Mouse (Mus musculus) retina, embryonic 14.5 days (tissue): ENCODE results near the gene Zic5.

Source experiments
- DNase-seq: peaks from one replicate; pipeline ENCODE4 v3.0.0-alpha.2; 2015; ENCODE audit warnings: low spot score

Gene Zic5

DNA sequence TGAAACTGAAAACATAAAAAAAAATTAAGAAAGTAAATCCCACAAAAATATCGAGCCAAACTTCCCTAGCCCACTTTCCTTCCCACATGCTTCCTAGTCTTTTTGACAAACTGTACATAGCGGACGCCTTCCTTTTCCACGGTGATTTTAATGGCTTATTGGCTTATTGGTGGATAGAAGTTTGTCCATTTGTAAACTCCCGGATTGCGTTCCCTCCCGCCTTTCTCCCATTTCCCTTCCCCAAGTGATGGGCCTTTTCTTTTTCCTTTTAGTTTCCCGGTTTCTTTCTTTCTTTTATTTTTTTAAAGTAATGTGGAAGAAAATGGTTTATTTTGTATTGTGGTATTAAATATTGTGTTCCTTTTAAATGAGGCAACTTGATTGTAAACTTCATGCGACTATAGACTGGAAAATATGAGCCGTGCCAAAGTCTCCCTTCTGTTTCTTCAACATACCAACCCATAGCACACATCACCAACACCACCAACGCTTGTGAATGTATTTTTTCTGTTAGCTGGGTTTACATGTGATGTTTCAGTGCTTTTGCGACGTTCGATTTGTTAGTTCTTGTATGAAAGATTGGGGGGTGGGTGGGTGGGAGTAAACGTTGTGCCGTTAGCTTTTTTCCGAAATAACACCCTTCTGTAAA, 14.1 kb upstream of the Zic5 start:
- peak; percentile 44 for DNase-seq

DNA sequence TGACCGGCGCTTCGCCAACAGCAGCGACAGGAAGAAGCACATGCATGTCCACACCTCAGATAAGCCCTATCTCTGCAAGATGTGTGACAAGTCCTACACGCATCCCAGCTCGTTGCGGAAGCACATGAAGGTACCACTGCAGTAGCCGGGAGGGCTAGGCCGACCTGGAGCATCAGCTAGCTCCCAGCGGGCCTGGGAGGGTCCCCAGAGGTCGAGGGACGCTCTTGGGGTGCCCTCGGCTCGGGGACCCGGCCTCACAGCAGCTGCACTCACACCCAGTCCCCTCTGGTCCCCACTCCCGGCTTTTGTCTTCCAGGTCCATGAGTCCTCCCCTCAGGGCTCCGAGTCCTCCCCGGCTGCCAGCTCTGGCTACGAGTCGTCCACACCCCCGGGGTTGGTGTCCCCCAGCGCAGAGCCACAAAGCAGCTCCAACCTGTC, 13.1 kb upstream of the Zic5 start:
- DNase-seq: peak; percentile 68

DNA sequence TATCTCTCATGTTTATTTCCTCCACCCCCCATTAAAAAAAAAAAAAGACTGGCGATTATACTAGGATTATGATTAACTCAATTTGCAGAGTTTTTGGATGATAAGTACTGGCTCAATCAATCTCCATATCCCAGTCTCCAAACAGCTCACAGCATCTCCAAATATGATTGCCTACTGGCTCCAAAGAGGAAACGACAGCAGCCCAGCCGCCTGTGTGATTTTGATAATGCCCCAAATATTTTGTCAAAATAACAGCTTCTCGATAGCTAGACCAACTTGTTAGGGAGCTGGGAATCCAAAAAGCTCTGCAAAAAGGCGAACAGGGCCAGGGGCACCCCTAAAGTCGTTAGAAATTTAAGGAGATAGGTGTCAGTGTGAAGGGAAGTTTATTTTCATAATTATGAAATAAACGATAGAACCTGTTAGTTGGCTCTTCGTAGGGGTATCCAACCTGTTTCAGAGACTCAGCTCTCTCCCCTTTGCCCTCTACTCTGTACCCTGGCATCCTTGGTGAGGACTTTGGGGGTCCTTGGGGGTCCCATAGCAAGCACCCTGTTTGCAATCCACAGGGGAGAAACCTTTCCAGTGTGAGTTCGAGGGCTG, 12.6 kb upstream of the Zic5 start:
- DNase-seq: peak; percentile 29

DNA sequence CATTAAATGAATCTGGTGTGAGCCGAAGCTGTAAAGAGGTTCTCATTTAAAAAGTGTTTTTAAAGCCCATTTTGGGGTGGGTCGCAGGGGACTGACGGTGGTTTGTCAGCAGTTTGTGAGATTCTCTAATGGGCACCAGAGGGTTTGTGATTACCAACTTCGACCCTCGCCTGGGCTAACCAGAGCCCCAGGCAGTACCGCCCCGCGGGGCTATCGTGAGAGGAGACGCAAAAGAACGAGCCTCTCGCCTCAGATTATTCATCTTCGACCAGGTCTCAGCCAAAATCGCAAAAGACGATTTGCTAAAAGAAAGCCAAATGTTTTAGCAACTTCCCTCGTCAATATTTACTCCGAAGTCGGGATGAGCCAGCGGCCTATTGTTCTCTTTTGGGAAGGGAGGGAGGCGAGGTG, 11.8 kb upstream of the Zic5 start:
- peak; percentile 47 for DNase-seq

DNA sequence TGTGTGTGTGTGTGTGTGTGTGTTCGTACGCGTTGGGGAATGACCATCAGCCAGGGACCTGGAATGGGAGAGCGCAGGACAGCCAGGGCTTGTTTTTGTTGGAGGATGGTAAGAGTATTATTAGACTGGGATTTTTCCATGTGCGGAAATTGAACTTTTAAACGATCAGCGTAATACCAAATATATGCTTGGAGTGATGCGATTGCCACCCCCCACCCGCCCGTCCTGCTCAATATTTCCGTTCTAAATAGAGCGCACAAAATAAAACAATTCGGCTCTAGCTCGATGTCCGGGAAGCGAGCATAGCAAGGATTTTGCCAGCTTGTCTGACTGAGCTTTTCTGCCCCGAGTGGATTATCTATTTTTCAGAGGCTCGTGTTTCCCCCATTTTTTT, 11.3 kb upstream of the Zic5 start:
- peak; percentile 23 for DNase-seq

DNA sequence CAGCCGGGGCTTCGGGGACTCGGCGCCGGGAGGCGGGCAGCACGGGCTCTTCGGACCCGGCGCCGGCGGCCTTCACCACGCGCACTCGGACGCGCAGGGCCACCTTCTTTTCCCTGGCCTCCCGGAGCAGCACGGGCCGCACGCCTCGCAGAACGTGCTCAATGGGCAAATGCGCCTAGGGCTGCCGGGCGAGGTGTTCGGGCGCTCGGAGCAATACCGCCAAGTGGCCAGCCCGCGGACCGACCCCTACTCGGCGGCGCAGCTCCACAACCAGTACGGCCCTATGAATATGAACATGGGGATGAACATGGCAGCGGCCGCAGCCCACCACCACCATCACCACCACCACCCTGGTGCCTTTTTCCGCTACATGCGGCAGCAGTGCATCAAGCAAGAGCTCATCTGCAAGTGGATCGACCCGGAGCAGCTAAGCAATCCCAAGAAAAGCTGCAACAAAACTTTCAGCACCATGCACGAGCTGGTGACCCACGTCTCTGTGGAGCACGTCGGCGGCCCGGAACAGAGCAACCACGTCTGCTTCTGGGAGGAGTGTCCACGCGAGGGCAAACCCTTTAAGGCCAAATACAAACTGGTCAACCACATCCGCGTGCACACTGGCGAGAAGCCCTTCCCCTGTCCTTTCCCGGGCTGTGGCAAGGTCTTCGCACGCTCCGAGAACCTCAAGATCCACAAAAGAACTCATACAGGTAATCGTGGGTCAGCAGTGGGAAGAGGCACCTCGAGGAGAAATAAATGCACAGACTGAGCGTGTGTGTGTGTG, 10.8 kb upstream of the Zic5 start:
- DNase-seq: peak; percentile 46

DNA sequence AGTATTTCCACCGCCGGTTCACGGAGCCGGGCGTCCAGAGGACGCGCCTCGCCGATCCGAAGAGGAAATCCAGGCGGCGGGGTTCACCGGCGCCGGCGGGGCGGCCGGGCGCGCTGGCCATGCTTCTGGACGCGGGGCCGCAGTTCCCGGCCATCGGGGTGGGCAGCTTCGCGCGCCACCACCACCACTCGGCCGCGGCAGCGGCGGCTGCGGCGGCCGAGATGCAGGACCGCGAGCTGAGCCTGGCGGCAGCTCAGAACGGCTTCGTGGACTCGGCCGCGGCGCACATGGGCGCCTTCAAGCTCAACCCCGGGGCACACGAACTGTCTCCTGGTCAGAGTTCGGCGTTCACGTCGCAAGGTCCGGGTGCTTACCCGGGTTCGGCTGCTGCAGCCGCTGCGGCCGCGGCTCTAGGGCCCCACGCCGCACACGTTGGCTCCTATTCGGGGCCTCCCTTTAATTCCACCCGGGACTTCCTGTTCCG, 10.1 kb upstream of the Zic5 start:
- peak; percentile 33 for DNase-seq

DNA sequence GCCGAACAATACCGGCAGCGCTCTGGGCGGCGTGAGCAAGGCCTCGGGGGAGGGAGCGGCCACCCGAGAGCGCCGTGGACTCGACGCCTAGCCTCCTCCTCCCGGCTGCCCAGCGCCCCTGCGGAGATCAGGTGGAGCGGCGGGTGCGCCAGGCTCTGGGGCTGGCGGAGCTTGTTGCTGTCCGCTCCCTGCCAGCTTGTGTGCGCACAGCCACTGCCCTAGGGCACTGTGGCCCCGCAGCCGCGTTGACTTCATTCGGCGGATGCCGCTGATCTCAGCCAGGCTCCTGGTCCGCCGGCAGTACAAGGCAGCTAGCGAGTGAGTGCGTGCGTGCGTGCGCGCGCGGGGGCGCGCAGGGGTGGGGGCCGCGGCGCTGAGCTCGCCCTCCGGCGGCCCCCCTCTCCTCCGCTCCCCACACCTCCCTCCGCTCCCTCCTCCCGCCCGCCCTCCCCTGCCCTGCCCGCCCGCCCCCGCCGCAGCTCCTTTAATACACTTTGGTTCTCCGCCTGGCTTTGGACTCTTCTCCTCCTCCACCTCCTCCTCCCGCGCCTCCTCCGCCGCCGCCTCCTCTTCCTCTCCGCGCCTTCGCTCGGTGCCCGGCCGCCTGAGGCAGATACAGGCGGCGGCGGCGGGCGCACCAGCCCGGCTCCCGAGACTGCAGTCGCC, 9.5 kb upstream of the Zic5 start, which contains the start of gene Zic2:
Gene Zic2 (plus strand): TSS at position 545 of the 666 bp plus-strand sequence.
- peak; percentile 89 for DNase-seq

DNA sequence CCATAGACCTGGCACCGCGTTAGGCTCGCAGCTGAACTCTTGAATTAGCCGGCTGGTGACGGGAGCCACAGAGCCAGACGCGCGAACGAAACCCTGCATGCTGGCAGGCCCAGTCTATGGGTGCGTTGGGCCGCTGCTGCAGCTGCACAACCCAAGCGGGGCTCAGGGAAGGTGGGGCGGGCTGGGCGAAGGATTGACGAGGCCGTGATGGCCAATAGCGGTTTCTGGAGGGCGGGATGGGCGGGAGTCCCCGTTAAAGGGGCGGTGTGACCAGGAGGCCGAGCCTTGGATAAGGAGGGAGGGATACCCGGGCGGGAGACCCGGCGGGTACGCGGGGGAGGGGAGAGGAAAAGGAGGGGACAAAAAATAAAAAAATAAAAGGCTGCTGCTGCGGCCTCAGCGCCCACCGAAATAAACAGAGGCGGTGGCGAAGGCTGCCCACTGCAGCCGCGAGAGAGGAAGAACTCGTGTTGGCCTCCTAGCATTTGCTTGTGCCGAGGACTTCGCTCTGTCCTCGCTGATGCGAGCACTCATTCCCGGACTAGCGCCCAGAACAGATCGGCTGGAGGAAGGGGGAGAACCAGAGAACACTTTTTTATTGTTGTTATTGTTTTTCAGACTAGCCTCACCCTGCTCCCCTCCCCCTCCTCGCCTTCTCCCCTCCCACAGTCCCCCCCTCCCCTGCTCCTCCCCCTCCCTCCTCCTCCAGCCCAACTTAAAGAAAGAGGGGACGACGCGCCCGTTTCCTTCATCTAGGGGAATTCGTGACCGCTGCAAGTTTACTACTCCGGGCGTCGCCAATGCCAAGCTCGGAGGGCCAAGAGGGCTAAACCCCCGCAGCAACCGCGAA, 8.8 kb upstream of the Zic5 start:
- peak; percentile 93 for DNase-seq

DNA sequence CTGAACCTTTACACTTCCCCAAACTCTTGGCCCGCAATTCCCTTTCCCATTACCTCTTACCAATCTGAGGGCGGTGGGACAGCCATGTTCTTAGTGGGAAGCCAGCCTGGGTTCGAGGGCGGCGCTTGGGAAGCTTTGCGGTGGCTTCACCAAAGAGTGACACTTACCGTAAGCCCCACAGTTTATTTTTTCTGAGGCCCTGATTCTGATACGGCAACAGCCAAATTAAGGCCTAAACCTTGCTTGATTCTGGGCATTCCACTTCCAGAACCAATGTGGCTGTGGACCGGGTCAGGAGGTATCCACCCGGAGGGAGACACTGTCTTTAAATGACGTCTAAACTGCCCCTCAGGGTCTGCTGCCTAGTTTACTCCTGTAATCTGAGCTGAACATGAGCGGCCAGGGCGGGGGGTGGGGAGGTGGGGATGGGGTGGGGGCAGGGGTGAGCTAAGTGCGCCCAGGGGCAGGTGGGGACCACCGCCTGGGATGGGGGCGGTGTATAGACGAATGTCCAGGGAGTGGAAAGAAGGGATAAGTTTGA, 7.8 kb upstream of the Zic5 start:
- DNase-seq: peak; percentile 57

DNA sequence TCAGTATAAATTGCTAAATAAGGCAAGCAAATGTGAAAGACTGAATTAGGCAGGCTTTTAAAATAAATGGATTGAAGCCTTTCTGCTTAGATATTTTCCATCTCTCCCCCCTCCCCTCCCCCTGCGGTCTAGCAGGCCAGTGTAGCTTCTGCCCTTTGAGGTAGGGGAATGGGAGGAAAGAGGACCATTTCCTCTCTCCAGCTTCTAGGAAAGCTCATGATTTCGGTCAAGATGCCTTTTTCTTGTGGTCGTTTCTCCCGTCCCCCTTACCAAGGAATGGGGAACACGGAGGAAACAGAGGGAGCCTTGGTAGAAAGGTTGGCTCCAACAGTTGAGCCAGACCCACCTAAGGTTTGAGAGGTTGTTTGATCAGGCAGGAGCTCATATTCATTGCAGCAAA, 7.2 kb upstream of the Zic5 start:
- DNase-seq: peak; percentile 43

DNA sequence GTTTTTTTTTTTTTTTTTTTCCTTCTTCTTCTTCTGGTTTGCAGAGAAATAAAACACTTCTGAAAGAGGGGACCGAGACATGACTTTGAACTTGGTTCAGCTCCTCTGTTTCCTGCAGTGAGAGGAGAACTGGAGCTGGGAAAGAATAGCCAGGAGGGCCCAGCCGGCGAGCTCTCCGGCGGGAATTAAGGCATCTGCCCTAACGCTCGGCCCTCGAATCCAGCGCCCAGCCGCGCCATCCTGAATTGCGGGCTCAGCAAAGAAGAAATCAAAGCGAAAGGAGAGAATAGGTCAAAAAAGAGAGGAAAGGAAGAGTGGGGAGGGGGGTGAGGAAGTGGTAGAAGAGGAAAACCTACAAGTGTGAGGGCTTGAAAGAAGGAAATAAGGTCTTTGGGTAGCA, 6.7 kb upstream of the Zic5 start:
- peak; percentile 55 for DNase-seq

DNA sequence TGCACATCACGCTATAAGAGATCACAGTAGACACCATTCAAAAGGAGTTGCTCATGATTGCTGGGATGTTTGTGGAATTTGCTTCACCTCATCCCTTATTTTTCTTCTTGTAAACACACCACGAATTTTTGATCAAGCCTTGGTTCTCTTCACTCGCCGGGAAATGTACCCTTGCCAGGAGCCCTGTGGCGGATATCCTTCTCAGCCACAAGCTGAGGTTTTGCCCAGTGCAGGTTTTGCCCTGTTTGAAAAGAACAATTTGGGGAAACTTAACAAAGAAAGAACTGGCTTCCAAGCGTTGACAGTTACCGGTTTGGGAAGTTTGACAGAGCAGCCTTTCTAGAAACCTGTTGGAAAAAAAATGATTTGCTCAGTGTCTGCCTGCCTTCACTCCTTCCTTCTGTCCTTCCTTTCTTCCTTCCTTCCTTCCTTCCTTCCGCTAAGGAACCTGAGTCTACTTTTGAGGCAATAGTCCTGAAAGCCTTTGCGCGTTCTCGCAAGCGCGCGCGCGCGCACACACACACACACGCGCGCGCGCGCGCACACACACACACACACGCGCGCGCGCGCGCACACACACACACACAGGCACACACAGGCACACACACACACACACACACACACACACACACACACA, 6.1 kb upstream of the Zic5 start:
- DNase-seq: peak; percentile 45

DNA sequence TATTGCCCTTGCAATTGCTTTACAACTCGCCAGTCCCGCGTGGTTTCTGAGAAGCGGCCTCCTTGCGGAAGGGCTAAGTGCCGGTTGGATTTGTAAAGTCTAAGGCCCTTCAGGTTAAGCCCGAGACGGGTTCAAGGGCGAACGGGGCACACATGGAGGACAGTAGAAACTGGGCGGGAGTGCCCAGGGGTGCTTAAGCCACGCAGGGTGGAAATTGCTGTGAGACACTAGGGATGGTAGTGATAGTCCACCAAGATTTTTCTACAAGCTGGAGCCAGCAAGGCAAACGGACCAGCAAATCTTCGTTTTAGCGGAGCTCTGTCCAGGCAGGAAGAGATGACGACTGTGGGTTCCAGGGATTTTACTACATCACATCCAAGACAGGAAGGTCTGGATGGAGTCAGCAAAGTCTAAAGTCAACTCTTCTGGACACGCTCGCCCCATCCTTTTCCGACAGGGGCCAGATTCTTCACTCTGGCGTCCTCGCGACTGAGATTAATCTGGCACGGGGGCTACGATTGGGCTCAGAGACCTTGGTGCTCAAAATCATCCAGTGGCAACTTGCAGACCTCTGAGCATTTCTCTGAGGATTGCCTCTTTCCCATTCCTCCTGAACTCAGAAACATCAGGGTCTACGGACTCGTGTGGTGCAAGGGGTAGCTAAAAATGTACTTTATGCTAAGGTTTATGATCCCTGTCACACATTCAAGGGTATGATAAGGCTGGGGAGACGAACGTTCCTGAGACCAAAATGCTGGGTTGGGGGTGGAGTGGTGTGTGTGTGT, 3.7 kb upstream of the Zic5 start:
- DNase-seq: peak; percentile 57

DNA sequence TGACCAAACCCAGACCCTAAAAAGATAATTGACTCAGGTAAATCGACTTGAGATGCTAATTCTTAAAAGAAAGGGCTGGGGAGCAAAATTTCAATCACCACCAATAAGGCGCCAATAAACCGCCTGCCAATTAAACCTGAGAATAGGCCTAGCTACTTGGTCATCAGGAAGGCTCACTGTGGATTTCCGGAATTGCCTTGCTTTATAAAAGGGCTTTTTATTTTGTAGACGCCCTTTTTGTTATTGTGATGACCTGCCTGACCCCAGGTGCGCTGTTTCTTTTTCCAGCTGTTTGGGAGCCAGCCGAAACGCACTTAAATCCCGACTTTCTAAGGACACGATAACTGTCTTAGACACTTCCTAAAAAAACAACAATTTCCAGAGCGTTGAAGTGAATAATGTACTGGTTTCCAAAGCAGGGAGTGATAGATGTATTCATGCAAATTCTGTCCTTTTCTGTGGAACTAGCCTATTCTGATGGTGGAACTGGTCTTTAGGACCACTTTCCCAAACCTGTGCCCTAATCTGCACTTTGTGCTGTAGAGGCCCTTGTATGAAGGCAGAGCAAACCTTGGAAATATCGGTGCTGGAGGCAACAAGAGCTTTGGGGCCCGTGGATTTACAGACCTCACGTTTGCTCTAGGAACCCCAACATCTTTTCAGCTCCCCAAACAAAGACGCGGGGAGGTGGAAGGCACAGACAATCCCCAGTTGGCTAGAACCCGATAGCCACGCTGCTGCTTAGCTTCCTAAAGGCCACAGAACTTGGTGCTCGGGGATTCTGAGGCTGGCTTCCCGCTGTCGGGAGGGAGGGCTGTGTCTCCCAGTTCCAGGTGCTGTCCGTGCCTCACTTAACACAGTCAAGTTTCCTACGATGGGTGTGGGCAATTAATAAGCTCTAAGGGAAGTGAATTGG, 2.7 kb upstream of the Zic5 start:
- DNase-seq: peak; percentile 45

DNA sequence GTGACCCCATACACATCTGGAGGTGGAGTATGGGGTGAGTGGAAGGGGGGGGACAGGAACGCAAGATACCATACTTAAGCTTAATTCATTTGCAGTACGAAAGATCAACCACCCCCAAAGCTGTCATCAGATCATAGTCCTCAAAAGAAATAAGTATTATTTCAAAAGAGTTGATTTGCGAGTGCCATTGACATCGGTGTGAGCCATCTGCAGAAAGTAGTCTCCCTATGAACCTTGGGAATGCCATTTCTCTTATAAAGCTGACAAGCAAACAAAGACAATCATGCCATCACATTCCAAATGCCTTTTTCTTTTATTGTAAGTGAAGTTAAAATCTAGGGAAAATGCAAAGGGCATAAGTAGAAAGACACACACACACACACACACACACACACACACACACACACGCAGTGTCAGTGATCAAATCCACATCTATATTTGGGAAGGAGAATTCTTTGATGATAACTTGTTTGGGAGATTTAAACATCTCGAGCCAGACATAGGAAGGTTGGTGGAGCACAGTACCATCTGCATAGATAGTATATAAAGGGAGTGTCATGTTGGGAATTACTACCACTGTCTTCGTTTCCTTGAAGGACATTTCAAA, 1.4 kb upstream of the Zic5 start:
- DNase-seq: peak; percentile 21

DNA sequence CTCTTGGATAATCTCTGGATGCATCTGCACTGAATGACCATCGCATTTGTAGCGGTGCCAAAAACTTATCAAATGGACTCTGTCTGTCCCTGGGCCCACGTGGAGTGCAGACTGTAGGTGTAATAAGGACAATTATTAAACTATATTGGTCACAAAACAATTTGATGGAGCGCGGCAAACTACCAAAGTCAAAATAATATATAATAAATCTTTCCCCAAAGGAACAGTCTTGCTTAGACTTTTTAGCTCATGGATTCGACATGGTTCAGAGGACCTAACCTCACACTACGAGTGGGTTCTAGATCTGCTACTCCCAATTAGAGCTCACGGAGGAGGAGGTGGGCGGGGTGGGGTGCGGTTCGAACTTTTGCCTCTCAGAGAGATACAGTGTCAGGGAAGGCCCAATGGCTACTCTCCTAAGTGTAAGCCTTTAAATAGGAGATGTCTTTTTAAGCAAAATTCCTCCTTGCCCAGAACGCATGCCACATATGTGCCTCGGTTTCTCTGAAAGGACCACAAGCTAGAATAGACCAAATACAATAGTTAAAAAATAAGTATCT, 534 bp upstream of the Zic5 start:
- no peak for DNase-seq

DNA sequence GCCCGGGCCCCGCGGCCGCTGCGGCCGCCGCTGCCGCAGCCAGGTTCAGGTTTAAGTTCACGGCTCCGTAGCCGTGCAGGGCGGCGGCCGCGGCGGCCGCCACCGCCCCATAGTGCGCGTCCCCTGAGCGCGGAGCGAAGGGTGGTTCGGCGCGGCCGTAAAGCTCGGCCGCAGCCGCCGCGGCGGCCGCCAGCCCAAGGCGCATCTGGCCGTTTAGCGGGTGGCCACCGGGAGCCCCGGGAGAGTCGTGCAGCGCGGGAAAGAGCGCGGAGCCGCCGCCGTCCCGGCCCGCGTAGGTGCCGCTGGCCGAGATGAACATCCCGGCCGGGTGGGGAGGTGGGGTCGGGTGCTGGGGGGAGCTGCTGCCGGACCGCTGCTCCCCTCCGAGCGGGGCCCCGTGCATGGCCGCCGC, 1.1 kb downstream of the Zic5 start:
- DNase-seq: peak; percentile 58
